Mouse (Mus musculus): ENCODE measurements around the gene Zfand5. TPM values are rescaled to one million over a fixed set of nuclear protein-coding genes. Genes with fewer than 3 reads are reported as not detected.

Zfand5 gene
- polyA plus RNA-seq, 1 experiment from 2014 or later: 119 TPM

DNA sequence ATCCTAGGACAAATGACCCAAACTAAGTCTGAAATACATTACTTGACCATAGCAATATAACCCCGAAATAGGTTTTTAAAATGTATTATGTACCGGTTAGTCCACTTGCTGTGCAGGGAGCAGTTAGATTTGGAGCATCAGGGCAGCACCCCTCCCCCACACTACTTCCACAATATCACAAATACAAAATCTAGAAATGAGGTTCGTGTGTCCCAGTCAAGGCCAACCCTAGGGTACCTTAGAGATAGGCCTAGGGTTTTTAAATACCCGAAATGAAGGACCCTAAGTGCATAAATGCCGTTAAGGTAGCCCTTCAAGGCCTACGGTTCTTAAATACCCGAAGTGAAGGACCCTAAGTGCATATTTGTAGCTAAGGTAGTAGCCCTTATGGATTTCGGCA is 892 bp upstream of the Zfand5 start:
- Histone ChIP-seq H3K27ac (replicated peaks; ENCODE audit: low read depth, low read length) (peak overlapping the region; percentile 100), H3K27me3 (ENCODE audit: control insufficient read depth, insufficient read depth, low read length) (no peaks in the 10 kb centered on the region), H3K9ac (ENCODE audit: low read length) (peak overlapping the region; percentile 55), H3K4me2 (ENCODE audit: low read depth, severe bottlenecking) (peak overlapping the region; percentile 41), H3K9me3 (ENCODE audit: control insufficient read depth, low read length) (no peaks in the 10 kb centered on the region), H3K36me3 (ENCODE audit: control insufficient read depth, insufficient read depth, low read length) (no peaks in the 10 kb centered on the region), H3K4me3 (ENCODE audit: low read depth, low read length) (peak overlapping the region; percentile 74), H3K4me1 (ENCODE audit: control insufficient read depth, insufficient read depth, low read length) (no peaks in the 10 kb centered on the region)
- ATAC-seq (ENCODE audit: insufficient number of reproducible peaks, low FRiP score, low TSS enrichment, low read depth): peak; percentile 2; the same call in 1 of the 2 replicates
- WGBS: 40% methylated on average over 8 of the region's 8 CpGs
- DNase-seq (ENCODE audit: low spot score): no peak

DNA sequence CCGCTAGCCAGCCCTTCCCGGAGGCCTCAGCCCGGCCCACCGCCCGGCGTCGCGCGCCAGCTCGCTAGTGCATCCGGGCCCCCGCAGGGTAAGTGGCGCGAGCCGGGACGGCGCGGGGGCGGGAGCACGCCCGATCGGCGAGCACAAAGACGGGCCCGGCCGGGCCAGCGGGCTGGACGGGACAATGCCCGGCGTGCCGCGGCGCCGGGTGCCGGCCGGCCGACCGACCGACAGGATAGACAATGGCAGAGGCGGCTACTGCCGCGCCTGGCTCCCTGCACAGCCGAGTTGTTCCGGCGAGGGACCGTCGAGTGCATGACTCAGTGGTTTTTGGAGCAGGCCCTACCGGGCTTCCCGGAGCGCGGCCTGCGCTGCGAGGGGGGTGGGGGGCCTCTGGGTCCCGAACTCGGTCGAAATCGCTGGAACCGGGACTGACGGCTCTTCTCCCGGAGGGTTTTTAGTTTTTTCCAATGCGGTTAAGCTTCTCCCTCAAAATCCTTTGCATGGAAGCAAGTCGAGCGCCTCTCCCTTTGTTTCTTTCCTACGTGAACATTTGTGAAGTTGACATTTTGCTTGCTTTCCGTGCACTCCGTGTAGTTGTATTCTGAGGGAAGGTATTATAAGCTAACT is 692 bp downstream of the Zfand5 start:
- H3K27me3 ChIP-seq (ENCODE audit: control insufficient read depth, insufficient read depth, low read length): no peaks in the 10 kb centered on the region
- DNase-seq (ENCODE audit: low spot score) (peak; percentile 77), ATAC-seq (ENCODE audit: insufficient number of reproducible peaks, low FRiP score, low TSS enrichment, low read depth) (peak; percentile 53; the same call in 1 of the 2 replicates)
- H3K27ac ChIP-seq (replicated peaks; ENCODE audit: low read depth, low read length): peak overlapping the region; percentile 100
- peak overlapping the region; percentile 73 for H3K4me2 ChIP-seq (ENCODE audit: low read depth, severe bottlenecking)
- H3K36me3 ChIP-seq (ENCODE audit: control insufficient read depth, insufficient read depth, low read length): peaks cover 4% of the 10 kb centered on the region; the same call in 1 of the 2 replicates
- no peaks in the 10 kb centered on the region for H3K4me1 ChIP-seq (ENCODE audit: control insufficient read depth, insufficient read depth, low read length)
- peak overlapping the region; percentile 74 for H3K4me3 ChIP-seq (ENCODE audit: low read depth, low read length)
- peak overlapping the region; percentile 99 for H3K9ac ChIP-seq (ENCODE audit: low read length)
- under 1% methylated on average over 54 of the region's 66 CpGs for WGBS
- H3K9me3 ChIP-seq (ENCODE audit: control insufficient read depth, low read length): no peaks in the 10 kb centered on the region

DNA sequence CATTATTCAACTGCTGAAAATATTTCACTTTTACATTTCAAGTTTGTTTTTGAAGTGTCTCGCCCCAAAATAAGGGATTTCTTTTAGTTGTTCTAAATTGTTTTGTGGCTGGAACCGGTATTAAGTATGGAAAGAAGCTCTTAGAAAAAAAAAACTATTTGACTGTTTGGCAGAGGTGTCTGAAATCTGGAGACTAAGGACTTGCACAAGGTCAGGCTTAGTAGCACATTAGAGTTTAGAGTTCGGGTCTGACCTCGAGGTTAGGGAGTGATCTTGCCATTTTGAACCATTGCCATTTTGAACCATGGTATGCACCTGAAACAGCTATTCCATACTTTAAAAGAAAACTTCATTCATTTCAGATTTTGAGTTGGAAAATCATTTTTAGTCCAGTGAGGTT is 1.4 kb downstream of the Zfand5 start:
- peak; percentile 24 for DNase-seq (ENCODE audit: low spot score)
- ATAC-seq (ENCODE audit: insufficient number of reproducible peaks, low FRiP score, low TSS enrichment, low read depth): no peak
- H3K36me3 ChIP-seq (ENCODE audit: control insufficient read depth, insufficient read depth, low read length): peaks cover 4% of the 10 kb centered on the region; the same call in 1 of the 2 replicates
- H3K27me3 ChIP-seq (ENCODE audit: control insufficient read depth, insufficient read depth, low read length): no peaks in the 10 kb centered on the region
- peak overlapping the region; percentile 73 for H3K4me2 ChIP-seq (ENCODE audit: low read depth, severe bottlenecking)
- H3K9ac ChIP-seq (ENCODE audit: low read length): peak overlapping the region; percentile 45; the same call in 1 of the 2 replicates
- no peaks in the 10 kb centered on the region for H3K4me1 ChIP-seq (ENCODE audit: control insufficient read depth, insufficient read depth, low read length)
- H3K9me3 ChIP-seq (ENCODE audit: control insufficient read depth, low read length): no peaks in the 10 kb centered on the region
- peak overlapping the region; percentile 74 for H3K4me3 ChIP-seq (ENCODE audit: low read depth, low read length)
- WGBS: under 1% methylated on average over 4 of the region's 4 CpGs
- H3K27ac ChIP-seq (replicated peaks; ENCODE audit: low read depth, low read length): no peak overlapping the region

DNA sequence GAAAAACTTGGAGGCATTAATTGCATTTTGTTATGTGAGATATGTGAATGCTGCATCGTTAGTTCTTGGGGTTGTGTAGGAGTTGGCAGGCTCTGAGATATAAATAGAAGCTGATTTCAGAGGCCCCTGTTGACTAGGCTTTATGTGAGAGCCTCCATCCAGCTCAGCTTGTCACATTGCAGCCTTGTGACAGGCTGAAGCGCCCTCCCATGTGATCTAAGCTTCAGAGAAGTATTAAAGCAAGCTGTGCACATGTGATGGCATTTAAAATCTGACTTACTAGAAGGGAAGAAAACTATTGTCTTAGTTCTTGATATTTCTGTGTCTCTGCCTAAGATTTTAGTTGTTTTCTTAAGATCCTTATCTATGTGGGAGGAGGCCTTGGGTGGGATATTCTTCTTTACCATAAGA is 2.1 kb downstream of the Zfand5 start:
- ATAC-seq (ENCODE audit: insufficient number of reproducible peaks, low FRiP score, low TSS enrichment, low read depth): no peak
- H3K27me3 ChIP-seq (ENCODE audit: control insufficient read depth, insufficient read depth, low read length): no peaks in the 10 kb centered on the region
- H3K9ac ChIP-seq (ENCODE audit: low read length): no peak overlapping the region
- H3K36me3 ChIP-seq (ENCODE audit: control insufficient read depth, insufficient read depth, low read length): peaks cover 4% of the 10 kb centered on the region; the same call in 1 of the 2 replicates
- H3K4me1 ChIP-seq (ENCODE audit: control insufficient read depth, insufficient read depth, low read length): no peaks in the 10 kb centered on the region
- peak overlapping the region; percentile 73 for H3K4me2 ChIP-seq (ENCODE audit: low read depth, severe bottlenecking)
- no peak overlapping the region for H3K27ac ChIP-seq (replicated peaks; ENCODE audit: low read depth, low read length)
- WGBS: 3% methylated on average over 2 of the region's 2 CpGs
- H3K4me3 ChIP-seq (ENCODE audit: low read depth, low read length): peak overlapping the region; percentile 74
- no peaks in the 10 kb centered on the region for H3K9me3 ChIP-seq (ENCODE audit: control insufficient read depth, low read length)
- DNase-seq (ENCODE audit: low spot score): peak; percentile 43

DNA sequence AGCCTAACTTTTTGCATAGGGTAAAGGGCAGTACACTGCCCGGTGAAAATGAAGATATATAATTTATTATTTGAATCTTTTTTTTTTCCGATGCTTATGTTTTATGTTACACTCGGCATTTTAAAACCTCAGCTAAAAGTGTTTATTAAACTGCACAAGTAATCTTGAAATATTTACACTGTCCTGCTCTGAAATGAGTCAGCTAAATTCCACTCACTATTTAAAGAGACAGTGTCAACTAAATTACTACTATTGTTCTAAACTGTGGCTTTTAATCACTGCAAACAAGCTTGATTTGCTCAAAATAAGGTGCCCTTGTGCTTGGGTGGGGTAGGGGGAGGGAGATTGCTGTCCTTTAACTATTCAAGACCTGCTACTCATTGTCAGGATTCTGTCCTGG is 2.6 kb downstream of the Zfand5 start:
- no peak overlapping the region for H3K27ac ChIP-seq (replicated peaks; ENCODE audit: low read depth, low read length)
- peak overlapping the region; percentile 74 for H3K4me3 ChIP-seq (ENCODE audit: low read depth, low read length)
- peak overlapping the region; percentile 73 for H3K4me2 ChIP-seq (ENCODE audit: low read depth, severe bottlenecking)
- ATAC-seq (ENCODE audit: insufficient number of reproducible peaks, low FRiP score, low TSS enrichment, low read depth): no peak
- WGBS: 48% methylated on average over 3 of the region's 3 CpGs
- no peaks in the 10 kb centered on the region for H3K9me3 ChIP-seq (ENCODE audit: control insufficient read depth, low read length)
- peaks cover 4% of the 10 kb centered on the region; the same call in 1 of the 2 replicates for H3K36me3 ChIP-seq (ENCODE audit: control insufficient read depth, insufficient read depth, low read length)
- no peaks in the 10 kb centered on the region for H3K4me1 ChIP-seq (ENCODE audit: control insufficient read depth, insufficient read depth, low read length)
- DNase-seq (ENCODE audit: low spot score): no peak
- H3K9ac ChIP-seq (ENCODE audit: low read length): no peak overlapping the region
- H3K27me3 ChIP-seq (ENCODE audit: control insufficient read depth, insufficient read depth, low read length): no peaks in the 10 kb centered on the region

DNA sequence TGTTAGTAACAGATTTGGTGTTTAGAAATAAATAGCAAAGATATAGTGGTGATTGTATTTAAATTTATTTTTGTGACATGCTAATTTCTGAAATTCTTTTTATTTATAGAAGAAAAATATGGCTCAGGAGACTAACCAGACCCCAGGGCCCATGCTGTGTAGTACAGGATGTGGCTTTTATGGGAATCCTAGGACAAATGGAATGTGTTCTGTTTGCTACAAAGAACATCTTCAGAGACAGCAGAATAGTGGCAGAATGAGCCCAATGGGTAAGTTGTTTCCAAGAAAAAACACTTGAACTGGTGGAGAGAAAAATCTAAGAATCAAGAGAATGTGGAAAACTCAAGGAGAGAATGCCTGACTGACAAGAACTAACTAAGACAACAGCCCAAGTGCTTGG is 4.2 kb downstream of the Zfand5 start:
- Histone ChIP-seq H3K9me3 (ENCODE audit: control insufficient read depth, low read length) (no peaks in the 10 kb centered on the region), H3K4me3 (ENCODE audit: low read depth, low read length) (no peak overlapping the region), H3K27ac (replicated peaks; ENCODE audit: low read depth, low read length) (no peak overlapping the region), H3K36me3 (ENCODE audit: control insufficient read depth, insufficient read depth, low read length) (peaks cover 4% of the 10 kb centered on the region; the same call in 1 of the 2 replicates), H3K27me3 (ENCODE audit: control insufficient read depth, insufficient read depth, low read length) (no peaks in the 10 kb centered on the region), H3K4me1 (ENCODE audit: control insufficient read depth, insufficient read depth, low read length) (no peaks in the 10 kb centered on the region), H3K4me2 (ENCODE audit: low read depth, severe bottlenecking) (no peak overlapping the region), H3K9ac (ENCODE audit: low read length) (no peak overlapping the region)
- DNase-seq (ENCODE audit: low spot score): no peak
- no peak for ATAC-seq (ENCODE audit: insufficient number of reproducible peaks, low FRiP score, low TSS enrichment, low read depth)

DNA sequence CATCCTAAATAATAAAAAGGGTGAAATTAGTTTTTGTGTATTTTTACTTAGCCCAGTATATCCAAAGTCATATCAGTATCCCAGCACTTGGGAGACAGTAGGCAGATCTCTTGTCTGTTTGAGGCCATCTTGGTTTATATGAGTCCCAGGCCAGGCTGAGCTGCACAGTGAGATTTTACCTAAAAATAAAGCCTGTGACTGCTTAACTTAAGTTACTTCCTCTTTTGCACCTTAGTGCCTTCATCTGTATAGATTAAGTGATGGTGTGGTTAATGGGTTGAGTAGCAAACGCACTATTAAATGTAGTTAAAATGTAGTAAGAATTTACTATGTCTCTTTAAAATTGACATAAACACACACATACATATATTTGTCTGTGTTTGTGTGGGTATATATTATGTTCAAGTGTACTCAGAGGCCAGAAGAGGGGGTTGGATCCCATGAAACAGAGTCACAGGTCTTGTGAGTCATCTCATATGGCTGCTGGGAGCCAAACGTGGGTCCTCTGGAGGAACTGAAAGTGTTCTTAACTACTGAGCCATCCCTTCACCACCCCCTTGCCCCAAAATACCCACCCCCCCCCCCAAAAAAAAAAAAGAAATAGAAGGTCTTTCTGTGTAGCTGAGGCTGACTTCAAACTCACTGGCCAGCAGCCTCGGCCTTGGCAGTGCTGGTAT is 14.5 kb downstream of the Zfand5 start:
- ATAC-seq (ENCODE audit: insufficient number of reproducible peaks, low FRiP score, low TSS enrichment, low read depth) (no peak), DNase-seq (ENCODE audit: low spot score) (no peak)
- H3K27ac ChIP-seq (replicated peaks; ENCODE audit: low read depth, low read length): no peak overlapping the region
- H3K4me3 ChIP-seq (ENCODE audit: low read depth, low read length): no peak overlapping the region
- H3K9ac ChIP-seq (ENCODE audit: low read length): no peak overlapping the region
- H3K36me3 ChIP-seq (ENCODE audit: control insufficient read depth, insufficient read depth, low read length): no peaks in the 10 kb centered on the region
- H3K27me3 ChIP-seq (ENCODE audit: control insufficient read depth, insufficient read depth, low read length): no peaks in the 10 kb centered on the region
- H3K4me1 ChIP-seq (ENCODE audit: control insufficient read depth, insufficient read depth, low read length): no peaks in the 10 kb centered on the region
- 75% methylated on average over 3 of the region's 3 CpGs for WGBS
- no peaks in the 10 kb centered on the region for H3K9me3 ChIP-seq (ENCODE audit: control insufficient read depth, low read length)
- H3K4me2 ChIP-seq (ENCODE audit: low read depth, severe bottlenecking): no peak overlapping the region

DNA sequence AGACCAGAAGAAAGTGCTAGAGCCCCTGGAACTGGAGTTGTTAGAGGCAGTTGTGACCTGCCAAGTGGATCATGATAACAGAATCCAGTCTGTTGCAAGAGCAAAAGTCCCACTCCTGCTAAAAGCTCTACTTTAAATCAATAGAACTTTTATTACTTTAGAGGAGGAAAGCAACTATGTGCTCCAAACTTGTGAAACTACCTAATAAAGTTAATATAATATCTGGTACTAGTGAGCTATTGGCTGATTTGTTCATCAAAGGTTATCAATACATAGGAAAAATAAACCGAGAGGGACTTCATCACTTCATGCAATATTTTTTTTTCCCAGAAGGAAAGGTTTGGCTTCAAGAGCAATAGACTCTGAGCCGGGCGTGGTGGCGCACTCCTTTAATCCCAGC is 25.3 kb downstream of the Zfand5 start:
- Histone ChIP-seq H3K4me2 (ENCODE audit: low read depth, severe bottlenecking) (no peak overlapping the region), H3K36me3 (ENCODE audit: control insufficient read depth, insufficient read depth, low read length) (no peaks in the 10 kb centered on the region), H3K4me1 (ENCODE audit: control insufficient read depth, insufficient read depth, low read length) (no peaks in the 10 kb centered on the region), H3K27ac (replicated peaks; ENCODE audit: low read depth, low read length) (no peak overlapping the region), H3K4me3 (ENCODE audit: low read depth, low read length) (no peak overlapping the region), H3K9ac (ENCODE audit: low read length) (no peak overlapping the region), H3K27me3 (ENCODE audit: control insufficient read depth, insufficient read depth, low read length) (no peaks in the 10 kb centered on the region), H3K9me3 (ENCODE audit: control insufficient read depth, low read length) (no peaks in the 10 kb centered on the region)
- DNase-seq (ENCODE audit: low spot score) (no peak), ATAC-seq (ENCODE audit: insufficient number of reproducible peaks, low FRiP score, low TSS enrichment, low read depth) (no peak)
- WGBS: 90% methylated on average over 4 of the region's 4 CpGs
